Mouse (Mus musculus): ENCODE results near the gene Cyth3.

The Cyth3 gene

DNA sequence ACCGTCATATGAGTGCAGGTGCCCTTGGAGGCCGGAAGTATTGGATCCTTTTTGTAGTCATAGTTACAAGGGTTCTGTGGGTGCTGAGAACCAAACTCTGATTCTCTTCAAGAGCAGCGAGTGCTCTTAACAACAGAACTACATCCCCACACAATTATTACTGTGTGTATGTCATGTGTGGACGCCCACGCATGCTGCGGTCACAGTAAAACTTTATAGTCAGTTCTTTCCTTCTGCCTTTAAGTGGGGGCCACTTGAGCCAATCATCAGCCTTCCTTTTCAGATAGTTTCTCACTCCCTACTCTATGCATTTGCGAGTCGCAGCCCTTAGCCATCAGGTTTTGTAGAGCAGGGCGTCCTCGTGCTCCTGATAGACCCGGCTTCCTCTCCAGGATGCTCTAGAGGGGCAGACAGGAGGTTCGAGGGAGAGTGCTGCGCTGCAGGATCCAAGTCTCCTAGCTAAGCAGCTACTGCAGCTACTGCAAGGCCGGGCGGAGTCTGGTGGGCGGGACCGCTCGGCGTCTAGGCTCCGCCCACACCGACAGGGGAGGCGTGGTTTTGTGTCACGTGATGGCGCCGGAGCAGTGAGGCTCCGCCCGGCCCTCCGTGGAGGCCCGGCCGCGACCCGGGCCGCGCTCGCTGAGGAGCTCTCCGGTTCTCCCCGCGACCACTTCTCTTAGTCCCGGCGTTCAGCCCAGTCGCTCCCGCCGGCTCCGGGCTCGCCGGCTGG lies at the start of gene Cyth3:
Gene Cyth3 (plus strand): TSS at position 555 of the 730 bp plus-strand sequence.
- DNase-seq = peak; percentile 96

DNA sequence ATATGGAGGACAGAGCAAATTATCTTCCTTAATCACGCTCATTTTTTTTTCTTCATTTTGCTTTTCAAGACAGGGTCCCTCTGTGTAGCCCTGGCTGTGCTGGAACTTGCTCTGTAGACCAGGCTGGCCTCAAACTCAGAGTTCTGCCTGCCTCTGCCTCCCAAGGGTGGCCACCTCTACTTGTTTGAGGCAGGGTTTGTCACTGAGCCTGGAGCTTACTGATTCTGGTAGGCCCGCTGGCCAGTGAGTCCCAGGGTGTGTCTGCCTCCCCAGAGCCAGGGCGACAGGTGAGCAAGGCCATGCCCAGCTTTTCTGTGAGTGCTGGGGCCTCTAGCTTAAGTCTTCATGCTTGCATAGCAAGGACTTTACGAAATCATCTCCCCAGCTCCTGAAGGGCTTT lies 49.2 kb upstream of the Cyth3 start:
- DNase-seq = no peak

GRCm38 (mm10) chr5:143574261-143575178 lies 47.7 kb upstream of the Cyth3 start:
- DNase-seq = peak; percentile 87

- peak; percentile 62 for DNase-seq
These were observed 42.6 kb upstream of the Cyth3 start for GRCm38 (mm10) chr5:143579537-143580203.

DNA sequence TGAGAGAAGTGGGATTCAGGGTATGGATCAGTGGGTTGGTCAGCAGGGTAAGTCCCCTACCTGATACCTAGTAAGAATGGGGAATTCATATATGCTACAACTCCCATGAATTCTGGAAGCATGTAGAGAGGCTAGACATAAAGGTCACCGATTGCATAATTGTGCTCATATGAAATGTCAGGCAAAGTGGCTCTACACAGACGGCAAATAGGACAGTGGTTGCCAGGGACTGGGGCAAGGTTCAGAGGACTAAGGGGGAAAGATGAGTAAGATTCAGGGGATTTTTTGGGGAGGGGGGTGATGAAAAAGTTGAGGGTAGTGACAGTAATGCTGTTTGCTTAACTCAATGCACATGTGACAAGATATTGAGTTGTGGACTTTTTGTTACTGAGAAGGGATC lies 41.3 kb upstream of the Cyth3 start:
- DNase-seq = peak; percentile 45

- DNase-seq = no peak
These were observed 40.4 kb upstream of the Cyth3 start for GRCm38 (mm10) chr5:143581874-143582273.

DNA sequence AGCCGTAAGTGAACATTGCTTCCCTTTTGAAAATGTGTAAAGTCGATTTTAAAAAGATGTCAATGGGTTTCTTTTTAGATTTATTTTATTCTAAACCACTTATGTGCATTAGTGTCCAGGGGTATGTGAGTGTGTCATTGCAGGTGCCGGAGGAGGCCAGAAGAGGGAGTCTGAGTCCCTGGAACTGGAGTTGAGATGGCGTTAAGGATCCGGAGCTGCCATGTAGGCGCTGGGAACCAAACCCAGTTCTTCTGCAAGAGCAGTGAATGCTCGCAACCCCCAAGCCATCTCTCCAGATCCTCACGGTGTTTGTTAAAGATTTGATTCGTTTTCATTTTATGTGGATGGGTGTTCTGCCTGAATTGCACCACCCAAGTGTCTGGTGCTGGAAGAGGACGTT lies 39.2 kb upstream of the Cyth3 start:
- DNase-seq = no peak

GRCm38 (mm10) chr5:143584982-143585381 lies 37.3 kb upstream of the Cyth3 start:
- DNase-seq = no peak

DNA sequence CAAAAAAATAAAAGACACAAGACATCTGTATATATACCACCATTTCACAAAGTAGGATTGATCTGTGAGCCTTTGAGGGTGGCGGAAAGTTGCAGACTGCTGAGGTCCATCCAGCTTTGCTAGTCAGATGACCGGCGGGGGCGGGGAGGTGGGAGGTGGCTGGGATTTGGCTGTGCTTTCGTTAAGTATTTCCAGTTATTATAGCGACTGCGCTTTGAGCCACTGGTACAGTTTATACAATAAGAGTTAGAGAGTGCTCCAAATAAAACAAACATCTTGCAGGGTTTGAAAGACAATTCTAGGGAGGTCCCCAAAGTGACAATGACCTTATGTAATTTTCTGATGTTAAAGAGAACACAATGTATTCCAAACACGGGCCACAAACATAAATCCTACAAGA lies 35.9 kb upstream of the Cyth3 start:
- DNase-seq = peak; percentile 74

GRCm38 (mm10) chr5:143589108-143589507 lies 33.1 kb upstream of the Cyth3 start:
- no peak for DNase-seq

DNA sequence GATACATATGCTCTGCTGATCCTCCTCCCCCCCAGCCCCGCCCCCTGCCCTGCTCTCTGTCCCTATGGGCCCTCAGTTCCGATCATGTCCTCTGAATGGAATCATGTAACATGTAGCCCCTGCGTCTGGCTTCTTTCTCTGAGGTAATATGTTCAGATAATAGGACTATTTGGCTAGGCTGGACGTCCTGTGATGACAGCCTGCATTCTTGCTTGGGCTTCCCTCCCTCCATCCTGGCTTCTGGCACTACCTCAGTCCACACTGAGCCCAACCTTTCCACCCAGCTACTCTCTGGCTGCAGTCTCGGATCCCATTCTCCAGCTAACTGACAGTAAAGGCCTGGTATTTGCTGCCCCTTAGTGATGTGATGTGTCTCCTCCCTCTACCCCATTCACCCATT lies 29.3 kb upstream of the Cyth3 start:
- DNase-seq = no peak

DNA sequence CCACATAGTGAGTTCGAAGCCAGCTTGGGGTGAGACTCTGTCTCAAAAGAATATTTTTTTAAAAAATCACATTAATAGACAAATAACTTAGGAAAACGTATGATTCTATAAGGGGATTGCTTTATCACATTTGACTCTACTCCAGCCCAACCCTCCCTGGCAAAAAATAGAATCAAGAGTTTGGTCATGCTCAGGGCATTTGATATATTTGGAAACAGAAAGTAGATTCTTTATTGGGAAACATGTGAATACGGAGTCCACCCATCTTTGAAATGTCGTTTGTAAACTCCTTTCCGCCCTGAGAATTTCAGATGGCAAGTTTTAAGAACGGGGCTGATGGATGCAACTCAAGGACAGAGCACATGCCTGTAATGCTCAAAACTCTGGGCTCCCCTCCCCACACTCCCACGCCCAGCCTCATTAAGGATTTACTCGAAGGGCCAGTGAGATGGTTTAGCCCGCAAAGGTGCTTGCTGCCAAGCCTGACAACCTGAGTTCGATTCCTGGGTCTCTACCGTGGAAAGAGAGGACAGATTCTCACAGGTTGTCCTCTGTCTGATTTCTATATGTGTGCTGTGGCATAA lies 28.6 kb upstream of the Cyth3 start:
- DNase-seq = peak; percentile 30

- no peak for DNase-seq
These were observed 27.8 kb upstream of the Cyth3 start for GRCm38 (mm10) chr5:143594291-143595065.

DNA sequence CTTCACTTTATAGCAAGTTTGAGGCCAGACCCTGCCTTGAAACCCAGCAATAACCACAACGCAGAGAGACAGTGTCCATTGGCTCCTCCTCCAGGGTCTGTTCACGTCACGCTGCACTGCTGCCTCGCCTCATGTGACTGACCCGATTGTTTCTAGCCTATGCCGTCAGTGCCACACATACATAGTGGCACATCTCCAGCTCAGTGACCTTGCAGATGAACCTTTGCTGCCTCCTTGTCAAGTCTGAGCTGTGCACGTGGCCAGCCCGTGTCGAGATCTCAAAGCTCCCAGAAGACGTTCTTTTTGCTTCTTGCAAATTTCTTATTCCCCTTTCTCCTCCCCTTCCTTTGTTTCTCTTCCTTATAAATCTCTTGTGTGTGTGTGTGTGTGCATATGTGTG lies 20.2 kb upstream of the Cyth3 start:
- no peak for DNase-seq

- no peak for DNase-seq
These were observed 18.0 kb upstream of the Cyth3 start for GRCm38 (mm10) chr5:143604157-143604774.

- no peak for DNase-seq
These were observed 15.5 kb upstream of the Cyth3 start for GRCm38 (mm10) chr5:143606756-143607155.

- DNase-seq = no peak
These were observed 14.1 kb upstream of the Cyth3 start for GRCm38 (mm10) chr5:143608175-143608574.

DNA sequence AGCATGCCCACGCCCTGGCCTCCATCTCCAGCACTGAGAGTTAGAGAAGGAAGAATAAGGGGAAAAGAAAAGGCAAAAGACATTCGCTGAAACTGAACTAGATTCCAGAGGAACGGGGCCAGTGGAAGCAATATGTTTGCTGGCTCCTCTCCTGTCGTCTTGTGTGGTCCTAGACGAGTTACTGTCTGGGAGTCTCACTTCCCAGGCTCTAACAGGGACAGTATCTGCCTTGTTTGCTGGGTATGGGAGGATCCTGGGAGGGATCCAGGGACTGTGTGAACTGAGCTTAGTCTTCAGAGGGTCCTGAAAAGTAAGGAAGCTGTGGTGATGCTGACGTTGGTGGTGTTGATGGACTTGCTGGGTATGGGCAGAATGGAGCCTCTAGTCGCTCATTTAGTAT lies 10.3 kb upstream of the Cyth3 start:
- no peak for DNase-seq

- DNase-seq = no peak
These were observed 9.0 kb upstream of the Cyth3 start for GRCm38 (mm10) chr5:143613265-143613664.

DNA sequence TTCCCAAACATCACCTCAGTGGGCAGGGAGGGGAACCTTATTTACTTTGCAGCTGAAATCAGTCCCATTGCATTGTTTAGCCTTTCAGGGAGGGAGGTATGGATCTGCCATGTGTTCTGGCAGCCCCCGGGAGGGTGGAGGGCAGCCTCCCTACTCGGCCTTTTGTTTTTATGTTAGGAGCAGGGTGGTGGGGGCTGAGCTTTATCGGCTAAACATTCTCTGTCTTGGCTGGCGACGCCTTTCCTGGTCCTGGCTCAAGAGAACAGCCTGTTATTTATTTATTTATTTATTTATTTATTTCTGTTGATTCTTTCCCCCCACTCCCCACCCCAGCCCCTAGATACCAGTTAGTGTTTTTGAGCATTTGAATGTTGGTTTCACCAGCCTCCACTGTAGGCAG lies 7.7 kb upstream of the Cyth3 start:
- peak; percentile 63 for DNase-seq

GRCm38 (mm10) chr5:143615353-143615752 lies 6.9 kb upstream of the Cyth3 start:
- no peak for DNase-seq

- DNase-seq = no peak
These were observed 6.1 kb upstream of the Cyth3 start for GRCm38 (mm10) chr5:143616116-143616515.

All from lung, postnatal 36 days (tissue).